Mouse (Mus musculus): Measurements from ENCODE around the gene Dock2.

GRCm38 (mm10) chr11:34814767-34815166 lies 31.1 kb upstream of the Dock2 start:
- TF ChIP-seq POLR2A (IDR thresholded peaks at IDR 0.05; ENCODE audit: control insufficient read depth, extremely low read depth, insufficient read depth, low read length, poor library complexity) (no peak), CTCF (IDR thresholded peaks at IDR 0.05; ENCODE audit: borderline replicate concordance, control insufficient read depth, extremely low read depth, insufficient read depth, low read length, poor library complexity) (no peak)
